Mouse (Mus musculus) midbrain, embryonic 11.5 days (tissue): Measurements from ENCODE around the gene Nfkb2. TPM values are rescaled to one million over a fixed set of nuclear protein-coding genes. Genes with fewer than 3 reads are reported as not detected.
A peak's percentile ranks its signal among the peaks of the same experiment; 100 is the strongest.

Experiments
- ATAC-seq: fragments of 200-750 bp; cut with Nextera tagmentation; 2 replicates; pipeline ENCODE4 v1.8.0; 2017; ENCODE audit warnings: moderate TSS enrichment, moderate library complexity; ENCODE audit not compliant: low FRiP score
- DNase-seq: peaks from one replicate; pipeline ENCODE4 v3.0.0; 2015; ENCODE audit warnings: low spot score; ENCODE audit errors: missing footprints
- H3K27ac ChIP-seq: fragments of 300-500 bp; sonication (generic); 2 replicates; pipeline ENCODE4 v1.5.1; 2014; ENCODE audit warnings: low read depth, low read length
- H3K27me3 ChIP-seq: fragments of 300-500 bp; sonication (generic); 2 replicates; pipeline ENCODE4 v1.6.1; 2014; ENCODE audit warnings: mild to moderate bottlenecking, low read length, moderate library complexity, mixed read lengths; ENCODE audit not compliant: control insufficient read depth, insufficient read depth
- H3K36me3 ChIP-seq: fragments of 300-500 bp; sonication (generic); 2 replicates; pipeline ENCODE4 v1.6.1; 2014; ENCODE audit warnings: mild to moderate bottlenecking, low read length, moderate library complexity, mixed read lengths; ENCODE audit not compliant: control insufficient read depth, insufficient read depth
- H3K4me1 ChIP-seq: fragments of 300-500 bp; sonication (generic); 2 replicates; pipeline ENCODE4 v1.6.1; 2014; ENCODE audit warnings: low read length; ENCODE audit not compliant: control insufficient read depth, insufficient read depth
- H3K4me2 ChIP-seq: fragments of 300-500 bp; sonication (generic); 2 replicates; pipeline ENCODE4 v1.6.1; 2014; ENCODE audit warnings: mild to moderate bottlenecking, moderate library complexity
- H3K4me3 ChIP-seq: fragments of 300-500 bp; sonication (generic); 2 replicates; pipeline ENCODE4 v1.5.1; 2014; ENCODE audit warnings: low read depth, low read length
- H3K9ac ChIP-seq: fragments of 300-500 bp; sonication (generic); 2 replicates; pipeline ENCODE4 v1.6.1; 2014; ENCODE audit warnings: low read length
- H3K9me3 ChIP-seq: fragments of 300-500 bp; sonication (generic); 2 replicates; pipeline ENCODE4 v1.6.1; 2016; ENCODE audit warnings: low read length; ENCODE audit not compliant: control insufficient read depth
- WGBS: fragments of 180-500 bp; shearing (Covaris S2); extraction: QIAGEN DNeasy Blood & Tissue Kit; methylation state at CpG from one replicate; pipeline ENCODE4 v1.1.7; 2014; 5-methylcytosine and 5-hydroxymethylcytosine counted together
- polyA plus RNA-seq: library from polyadenylated mRNA; unstranded; fragments of >200 nt; fragmentation: Nextera tagmentation; extraction: Ambion mirVana; gene quantifications from 2 replicates; pipeline ENCODE4 v1.2.1, GENCODE M21; 2014

Gene Nfkb2
- polyA plus RNA-seq, 1 experiment from 2014 or later: 3.9 TPM

DNA sequence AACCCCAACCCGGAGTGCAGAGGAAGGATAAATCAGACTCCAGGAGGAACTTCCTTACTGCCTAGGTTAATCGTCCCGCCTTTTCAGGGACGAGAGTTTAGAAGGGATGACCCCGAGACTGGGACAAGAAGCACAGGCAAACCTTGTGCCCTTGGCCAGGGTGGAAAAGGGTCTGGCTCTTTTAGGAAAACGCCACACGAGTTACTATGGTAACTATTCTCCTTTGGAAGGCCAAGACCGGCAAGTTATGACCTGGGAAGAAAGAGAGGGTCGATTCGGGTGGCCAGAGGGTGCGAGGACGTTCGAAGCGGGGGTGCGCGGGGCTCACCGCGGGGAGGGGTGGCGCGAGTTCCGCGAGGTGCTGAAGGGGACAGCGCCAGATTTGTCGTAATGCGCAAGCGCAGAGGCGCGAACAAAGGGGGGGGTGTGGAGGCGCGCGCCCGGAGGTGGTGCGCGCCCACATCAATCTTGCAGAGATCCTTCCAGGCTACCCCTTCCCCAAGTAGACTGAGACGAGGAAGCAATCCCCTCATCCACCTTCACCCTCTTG, 22.7 kb downstream of the Nfkb2 start, which contains the start of gene Psd:
Psd (minus strand) TSS at position 401 of the 550 bp plus-strand sequence.
- under 1% methylated on average over 35 of the region's 35 CpGs for WGBS
- ATAC-seq (no peak), DNase-seq (peak; percentile 96)
- Histone ChIP-seq H3K4me1 (peaks cover 36% of the 10 kb centered on the region), H3K36me3 (no peaks in the 10 kb centered on the region), H3K4me2 (peak within 1 kb of the TSS; percentile 100), H3K27me3 (peaks cover 15% of the 10 kb centered on the region), H3K9ac (peak within 1 kb of the TSS; percentile 80), H3K9me3 (no peaks in the 10 kb centered on the region), H3K27ac (peak within 1 kb of the TSS; percentile 89), H3K4me3 (peak within 1 kb of the TSS; percentile 65)

DNA sequence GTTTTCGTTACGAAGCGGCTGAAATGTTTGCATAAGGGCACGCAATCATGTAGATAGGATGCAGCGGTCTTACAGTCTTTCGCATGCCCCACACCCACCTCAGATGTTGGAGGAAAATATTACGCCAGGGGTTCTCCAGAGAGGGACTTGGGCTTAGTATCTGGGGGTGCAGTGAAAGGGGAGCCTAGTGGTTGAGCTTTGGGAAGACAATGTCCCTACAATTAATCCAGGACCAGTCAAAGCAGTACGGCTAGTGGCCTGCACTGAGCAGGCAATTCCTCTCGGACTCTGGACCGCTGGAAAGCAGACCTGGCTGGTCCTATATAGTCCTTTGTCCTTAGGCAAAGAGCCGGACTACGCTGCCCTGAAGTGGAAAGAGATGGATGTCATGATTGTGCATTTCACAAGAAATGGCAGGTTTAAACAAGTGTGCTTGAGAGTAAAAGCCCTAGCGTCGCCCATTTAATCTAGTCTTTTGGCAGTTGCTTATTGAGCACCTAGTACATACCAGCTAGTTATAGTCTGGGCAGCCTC, 23.5 kb downstream of the Nfkb2 start:
- Histone ChIP-seq H3K4me2 (peak overlapping the region; percentile 100), H3K4me3 (peak overlapping the region; percentile 65), H3K36me3 (no peaks in the 10 kb centered on the region), H3K4me1 (peaks cover 31% of the 10 kb centered on the region), H3K27me3 (peaks cover 15% of the 10 kb centered on the region), H3K9ac (0 out of 2 replicates have a peak overlapping the region, but pooled peaks have one; percentile 10), H3K27ac (peak overlapping the region; percentile 89), H3K9me3 (no peaks in the 10 kb centered on the region)
- DNase-seq (no peak), ATAC-seq (no peak)
- WGBS: 28% methylated on average over 14 of the region's 14 CpGs

DNA sequence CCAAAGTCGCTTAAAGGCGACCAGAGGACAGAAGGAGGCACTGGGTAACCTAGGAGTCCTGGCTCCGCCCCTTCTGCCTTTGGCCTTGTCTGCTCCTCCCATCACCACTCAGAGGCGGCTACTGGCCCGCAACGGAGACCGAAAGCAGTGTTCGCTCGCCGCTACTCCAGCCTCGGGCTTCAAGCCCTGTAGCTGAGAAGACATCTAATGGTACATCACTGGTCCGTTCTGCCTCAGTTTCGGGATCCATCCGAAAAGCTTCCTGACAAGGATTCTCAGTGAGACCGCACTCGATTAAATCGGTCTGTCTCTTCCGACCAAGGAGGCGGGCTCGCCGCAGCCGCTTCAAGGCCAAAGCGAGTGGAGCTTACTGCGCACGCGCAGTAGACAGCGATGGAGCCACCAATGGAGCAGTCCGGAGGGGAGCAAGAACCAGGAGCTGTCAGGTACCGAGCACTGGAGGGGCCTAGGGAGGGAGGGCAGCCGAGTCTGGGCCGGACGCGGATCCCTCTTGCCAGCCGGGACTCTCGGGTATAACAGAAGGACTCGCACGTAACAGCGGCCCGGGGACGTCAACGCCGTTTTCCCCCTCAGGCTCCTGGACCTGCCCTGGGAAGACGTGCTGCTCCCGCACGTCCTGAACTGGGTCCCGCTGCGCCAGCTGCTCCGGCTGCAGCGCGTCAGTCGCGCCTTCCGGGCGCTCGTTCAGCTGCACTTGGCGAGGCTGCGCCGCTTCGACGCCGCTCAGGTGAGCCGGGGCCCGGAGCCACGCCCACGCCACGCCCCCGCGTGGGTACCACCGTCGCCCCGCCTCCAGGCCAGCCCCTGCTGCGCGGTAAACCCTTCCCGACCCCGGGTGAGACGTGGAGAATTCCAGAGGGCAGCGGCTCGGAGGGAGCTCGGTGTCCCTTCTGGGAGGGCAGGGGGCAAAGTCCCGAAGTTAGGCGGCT, 24.2 kb downstream of the Nfkb2 start, which contains the start of gene Fbxl15:
Fbxl15 (plus strand) TSS at position 104 of the 950 bp plus-strand sequence.
- H3K9me3 ChIP-seq: no peaks in the 10 kb centered on the region
- DNase-seq (peak; percentile 99), ATAC-seq (peak; percentile 86)
- H3K27me3 ChIP-seq: peaks cover 15% of the 10 kb centered on the region
- H3K4me3 ChIP-seq: peak within 1 kb of the TSS; percentile 65
- H3K4me2 ChIP-seq: peak within 1 kb of the TSS; percentile 100
- under 1% methylated on average over 80 of the region's 81 CpGs for WGBS
- H3K27ac ChIP-seq: peak within 1 kb of the TSS; percentile 89
- no peaks in the 10 kb centered on the region for H3K36me3 ChIP-seq
- peak within 1 kb of the TSS; percentile 80 for H3K9ac ChIP-seq
- H3K4me1 ChIP-seq: peaks cover 33% of the 10 kb centered on the region

DNA sequence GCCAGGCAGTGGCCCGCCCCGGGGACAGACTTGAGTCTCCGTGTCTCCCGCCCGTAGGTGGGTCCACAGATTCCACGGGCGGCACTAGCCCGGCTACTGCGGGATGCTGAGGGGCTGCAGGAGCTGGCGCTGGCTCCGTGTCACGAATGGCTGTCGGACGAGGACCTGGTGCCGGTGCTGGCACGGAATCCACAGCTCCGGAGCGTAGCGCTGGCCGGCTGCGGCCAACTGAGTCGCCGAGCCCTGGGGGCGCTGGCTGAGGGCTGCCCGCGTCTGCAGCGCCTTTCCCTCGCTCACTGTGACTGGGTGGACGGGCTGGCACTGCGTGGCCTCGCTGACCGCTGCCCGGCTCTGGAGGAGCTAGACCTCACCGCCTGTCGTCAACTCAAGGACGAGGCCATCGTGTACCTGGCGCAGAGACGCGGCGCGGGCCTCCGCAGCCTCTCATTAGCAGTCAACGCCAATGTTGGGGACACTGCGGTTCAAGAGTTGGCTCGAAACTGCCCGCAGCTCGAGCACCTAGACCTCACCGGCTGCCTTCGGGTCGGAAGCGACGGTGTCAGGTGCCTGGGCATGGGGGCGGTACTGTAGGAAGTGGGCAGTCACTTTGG, 25.0 kb downstream of the Nfkb2 start:
- Histone ChIP-seq H3K4me3 (peak overlapping the region; percentile 65), H3K9me3 (no peaks in the 10 kb centered on the region), H3K4me1 (peaks cover 33% of the 10 kb centered on the region), H3K36me3 (no peaks in the 10 kb centered on the region), H3K9ac (peak overlapping the region; percentile 80), H3K27me3 (peaks cover 15% of the 10 kb centered on the region), H3K27ac (peak overlapping the region; percentile 89), H3K4me2 (peak overlapping the region; percentile 100)
- no peak for ATAC-seq
- 1% methylated on average over 54 of the region's 54 CpGs for WGBS
- DNase-seq: peak; percentile 89

DNA sequence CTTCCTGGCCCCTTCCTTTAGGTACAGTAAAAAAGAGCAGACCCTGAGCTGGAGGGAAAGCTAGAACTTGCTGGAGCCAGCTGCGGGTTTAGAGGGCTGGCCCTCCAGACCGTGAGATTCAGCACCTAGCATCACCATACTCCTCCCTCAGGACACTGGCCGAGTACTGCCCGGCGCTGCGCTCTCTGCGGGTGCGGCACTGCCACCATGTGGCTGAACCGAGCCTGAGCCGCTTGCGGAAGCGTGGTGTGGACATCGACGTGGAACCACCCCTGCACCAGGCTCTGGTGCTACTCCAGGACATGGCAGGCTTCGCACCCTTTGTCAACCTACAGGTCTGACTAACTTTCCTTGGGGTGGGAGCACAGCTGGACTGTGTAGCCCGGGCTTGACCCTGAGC, 25.8 kb downstream of the Nfkb2 start:
- Histone ChIP-seq H3K4me3 (peak overlapping the region; percentile 4; the same call in 1 of the 2 replicates), H3K9ac (no peak overlapping the region), H3K27me3 (peaks cover 12% of the 10 kb centered on the region), H3K4me2 (peak overlapping the region; percentile 19; the same call in 1 of the 2 replicates), H3K36me3 (no peaks in the 10 kb centered on the region), H3K27ac (no peak overlapping the region), H3K4me1 (peaks cover 33% of the 10 kb centered on the region), H3K9me3 (no peaks in the 10 kb centered on the region)
- DNase-seq: peak; percentile 96
- peak; percentile 38 for ATAC-seq
- 6% methylated on average over 16 of the region's 16 CpGs for WGBS

DNA sequence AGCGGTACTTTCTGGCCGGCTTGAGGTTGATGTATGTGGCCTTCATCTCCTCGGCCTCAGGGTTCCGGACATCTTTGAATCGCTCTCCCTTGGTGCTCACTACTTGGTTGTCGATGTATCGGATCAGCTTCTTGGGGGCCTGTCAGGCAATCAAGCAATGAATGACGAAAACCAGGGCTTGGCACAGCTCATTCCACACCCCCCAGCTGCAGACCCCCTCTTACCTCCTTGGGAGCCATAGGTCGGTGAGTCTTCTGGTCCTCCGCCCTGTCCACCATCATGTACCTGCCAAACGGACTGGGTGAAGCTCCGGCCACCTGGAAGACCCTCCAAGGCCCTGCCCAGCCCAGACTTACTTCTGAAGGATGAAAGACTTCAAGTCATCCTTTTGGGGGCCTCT, 26.6 kb downstream of the Nfkb2 start:
- WGBS: 91% methylated on average over 12 of the region's 12 CpGs
- peaks cover 32% of the 10 kb centered on the region for H3K4me1 ChIP-seq
- H3K36me3 ChIP-seq: no peaks in the 10 kb centered on the region
- no peak overlapping the region for H3K27ac ChIP-seq
- no peak overlapping the region for H3K9ac ChIP-seq
- no peak overlapping the region for H3K4me3 ChIP-seq
- no peak overlapping the region for H3K4me2 ChIP-seq
- DNase-seq (no peak), ATAC-seq (no peak)
- no peaks in the 10 kb centered on the region for H3K9me3 ChIP-seq
- H3K27me3 ChIP-seq: peaks cover 5% of the 10 kb centered on the region; the same call in 1 of the 2 replicates

DNA sequence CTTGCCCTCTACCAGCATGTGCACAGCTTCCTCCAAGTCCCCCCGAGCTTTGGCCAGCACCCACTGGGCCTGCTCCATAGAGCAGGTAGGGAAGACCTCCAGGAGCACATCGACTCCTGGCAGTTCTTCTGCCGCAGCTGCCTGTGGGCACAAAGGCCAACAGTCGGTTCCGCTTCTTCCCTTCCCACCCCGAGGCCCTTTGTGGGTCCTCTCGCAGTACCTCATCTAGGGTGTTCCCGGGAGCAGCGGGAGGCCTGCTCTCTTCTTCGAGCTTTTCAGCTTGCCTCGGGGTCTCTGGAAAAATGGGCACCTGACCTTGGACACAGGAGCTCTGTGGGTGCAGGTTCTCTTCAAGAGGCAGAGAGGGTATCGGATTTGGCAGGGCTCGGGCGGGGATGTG, 27.2 kb downstream of the Nfkb2 start:
- DNase-seq (peak; percentile 80), ATAC-seq (no peak)
- no peak overlapping the region for H3K4me2 ChIP-seq
- H3K4me3 ChIP-seq: no peak overlapping the region
- 0 out of 2 replicates have a peak, but pooled peaks cover 3% of the 10 kb centered on the region for H3K27me3 ChIP-seq
- peaks cover 26% of the 10 kb centered on the region for H3K4me1 ChIP-seq
- H3K27ac ChIP-seq: no peak overlapping the region
- no peaks in the 10 kb centered on the region for H3K9me3 ChIP-seq
- H3K36me3 ChIP-seq: no peaks in the 10 kb centered on the region
- H3K9ac ChIP-seq: no peak overlapping the region
- 93% methylated on average over 14 of the region's 14 CpGs for WGBS

DNA sequence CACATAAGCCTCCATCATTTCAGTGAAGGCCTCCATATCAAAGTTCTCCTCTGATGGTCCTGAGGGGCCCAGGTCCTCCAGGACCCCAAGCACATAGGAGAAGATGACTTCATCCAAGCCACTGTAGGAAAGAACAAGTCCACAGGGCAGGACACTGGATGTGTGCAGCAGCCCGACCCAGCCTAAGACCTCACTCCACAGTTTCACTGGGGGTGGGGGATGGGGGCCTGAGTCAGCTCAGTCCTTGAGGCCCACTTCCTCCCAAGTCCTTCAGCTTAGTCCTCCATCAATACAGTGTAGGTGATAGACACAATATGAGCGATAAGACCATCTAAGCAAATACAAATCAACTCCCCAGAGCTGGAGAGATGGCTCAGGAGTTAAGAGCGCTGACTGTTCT, 27.8 kb downstream of the Nfkb2 start:
- no peak overlapping the region for H3K9ac ChIP-seq
- no peak overlapping the region for H3K4me3 ChIP-seq
- no peaks in the 10 kb centered on the region for H3K27me3 ChIP-seq
- H3K36me3 ChIP-seq: no peaks in the 10 kb centered on the region
- peak; percentile 68 for DNase-seq
- ATAC-seq: no peak
- H3K9me3 ChIP-seq: no peaks in the 10 kb centered on the region
- 88% methylated on average over 3 of the region's 3 CpGs for WGBS
- H3K4me1 ChIP-seq: peaks cover 23% of the 10 kb centered on the region
- H3K4me2 ChIP-seq: no peak overlapping the region
- no peak overlapping the region for H3K27ac ChIP-seq
